Mouse (Mus musculus) megakaryocyte, embryonic 14.5 days (primary cell): ENCODE measurements around the gene Cadm3.

Experiments
- FLI1 ChIP-seq: IDR thresholded peaks from 2 replicates; pipeline ENCODE4 v1.6.1; 2012; ENCODE audit warnings: low read length, inconsistent platforms, mixed read lengths
- GATA1 ChIP-seq: IDR thresholded peaks from 3 replicates; pipeline ENCODE4 v1.6.1; 2012; ENCODE audit warnings: mixed read lengths, low read length, inconsistent platforms, borderline replicate concordance

GRCm38 (mm10) chr1:173326552-173326951, 40.9 kb downstream of the Cadm3 start:
- TF ChIP-seq GATA1, result no peak
- no peak for TF ChIP-seq FLI1
